Mouse (Mus musculus): ENCODE measurements around the gene Cachd1.

DNA sequence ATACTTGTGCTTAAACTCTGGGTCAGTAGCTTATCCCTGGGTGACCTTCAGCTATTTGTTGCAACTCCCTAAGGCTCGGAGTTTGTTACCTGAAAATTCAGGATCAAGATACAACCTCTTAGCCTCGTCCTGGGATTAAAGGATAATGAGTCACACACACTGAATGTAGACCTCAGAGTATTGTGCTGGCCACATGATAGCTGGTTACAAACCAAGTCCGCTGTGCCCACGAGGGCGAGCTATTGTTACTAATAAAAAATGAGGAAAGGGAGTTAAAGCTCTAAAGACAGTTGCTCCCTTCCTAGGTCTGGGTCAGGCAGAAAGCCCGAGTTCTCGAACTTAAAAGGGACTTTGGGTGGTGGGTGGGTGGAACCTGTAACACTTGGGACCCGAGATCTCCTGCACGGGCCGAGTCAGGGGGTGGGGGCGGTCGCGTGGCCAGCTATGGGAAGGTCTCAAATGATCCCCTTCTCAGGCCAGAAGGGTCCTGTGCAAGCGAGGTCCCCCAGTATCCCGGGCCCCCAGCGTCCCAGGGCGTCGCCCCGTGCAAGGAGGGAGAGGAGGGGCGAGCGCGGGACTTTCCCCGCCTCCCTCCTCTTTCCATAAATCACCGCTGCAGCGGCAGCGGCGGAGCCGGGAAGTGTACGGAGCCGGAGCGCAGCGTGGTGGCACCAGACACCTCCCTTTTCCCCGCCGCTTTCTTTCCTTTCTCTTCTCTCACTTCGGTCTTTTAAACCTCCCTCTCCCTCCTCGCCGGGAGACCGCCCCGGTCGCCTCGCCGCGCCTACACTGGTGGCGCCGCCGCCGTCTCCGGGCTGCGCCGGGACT is at the start of gene Cachd1:
- TF ChIP-seq CTCF (IDR thresholded peaks at IDR 0.05; ENCODE audit: low read depth, low read length) (no peak), GATA1 (IDR thresholded peaks at IDR 0.05; ENCODE audit: borderline replicate concordance, low read length) (no peak), TAL1 (conservative IDR thresholded peaks at IDR 0.05; ENCODE audit: low read depth, low read length) (no peak), POLR2AphosphoS5 (IDR thresholded peaks at IDR 0.05; ENCODE audit: insufficient replicate concordance, low read depth, low read length) (no peak), GATA2 (IDR thresholded peaks at IDR 0.05; ENCODE audit: borderline replicate concordance, low read depth, low read length) (no peak)

All from G1E (cell line).